Mouse (Mus musculus): ENCODE results near the gene Ndufc1.

DNA sequence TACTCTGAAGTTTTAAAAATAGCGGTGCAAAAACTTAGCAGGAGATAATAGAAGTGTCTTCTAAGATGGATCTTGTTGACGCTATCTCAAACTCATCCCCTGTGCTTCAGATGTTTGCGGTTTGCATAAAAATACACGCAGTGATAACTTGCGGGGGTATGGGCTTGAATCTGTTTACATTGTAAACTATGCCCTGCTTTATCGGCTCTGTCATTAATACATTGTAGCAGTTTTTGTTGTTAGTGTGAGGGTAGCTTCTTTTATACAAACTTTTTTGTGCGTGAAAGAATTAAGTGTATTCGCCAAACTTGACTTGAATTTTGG lies 8.3 kb upstream of the Ndufc1 start:
- TF ChIP-seq RCOR1 (conservative IDR thresholded peaks at IDR 0.05; ENCODE audit: low read depth, low read length) (no peak), POLR2A (IDR thresholded peaks at IDR 0.05; ENCODE audit: low read depth, low read length) (no peak), ETS1 (conservative IDR thresholded peaks at IDR 0.05; ENCODE audit: low read depth, low read length) (no peak), MXI1 (IDR thresholded peaks at IDR 0.05; ENCODE audit: low read depth, low read length) (no peak), MAZ (IDR thresholded peaks at IDR 0.05; ENCODE audit: low read depth, low read length) (no peak), E2F4 (IDR thresholded peaks at IDR 0.05; ENCODE audit: insufficient replicate concordance, low read depth, low read length) (no peak), CTCF (conservative IDR thresholded peaks at IDR 0.05 in 1 of 2, IDR thresholded peaks at IDR 0.05 in 1 of 2; ENCODE audit: low read depth in 2 of 2, low read length in 2 of 2) (no peak)

All from CH12.LX (cell line).